Mouse (Mus musculus) testis, postnatal 14 days (tissue): ENCODE results near the gene L3mbtl1.

Experiments used
- DNase-seq: peaks from one replicate; pipeline ENCODE4 v3.0.0; 2021; ENCODE audit warnings: low spot score

Gene L3mbtl1

DNA sequence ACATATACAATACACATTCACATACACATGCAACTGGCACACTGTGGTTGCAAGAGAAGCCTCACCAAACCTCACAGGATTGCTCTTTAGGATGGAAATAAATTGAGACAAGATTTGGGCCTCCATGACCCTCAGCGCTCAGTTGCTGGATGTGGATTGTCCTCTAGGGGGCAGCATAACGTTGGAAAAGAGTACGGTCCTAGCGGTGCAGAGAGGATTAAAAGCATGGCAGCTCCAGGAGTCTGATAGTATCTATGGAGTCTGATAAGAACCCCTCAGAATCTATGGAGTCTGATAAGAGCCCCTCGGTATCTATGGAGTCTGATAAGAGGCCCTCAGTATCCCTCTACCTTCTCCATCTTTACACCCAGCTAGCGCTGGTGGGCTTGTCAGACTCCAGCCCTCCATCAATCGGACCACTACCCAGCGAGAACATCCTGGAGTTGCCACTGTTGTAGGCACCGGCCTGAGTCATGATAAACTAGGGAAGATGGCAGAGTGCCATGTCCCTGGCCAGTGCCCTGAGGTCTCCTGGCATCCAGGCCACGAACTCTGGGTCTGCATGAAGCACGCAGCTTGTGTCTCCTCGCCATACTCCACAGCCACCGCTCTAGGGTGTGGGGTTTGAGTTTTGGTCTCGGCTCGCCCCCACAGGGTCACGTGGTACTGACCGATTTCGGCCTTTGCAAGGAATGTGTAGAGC lies 55.4 kb downstream of the L3mbtl1 start:
- peak; percentile 69 for DNase-seq

DNA sequence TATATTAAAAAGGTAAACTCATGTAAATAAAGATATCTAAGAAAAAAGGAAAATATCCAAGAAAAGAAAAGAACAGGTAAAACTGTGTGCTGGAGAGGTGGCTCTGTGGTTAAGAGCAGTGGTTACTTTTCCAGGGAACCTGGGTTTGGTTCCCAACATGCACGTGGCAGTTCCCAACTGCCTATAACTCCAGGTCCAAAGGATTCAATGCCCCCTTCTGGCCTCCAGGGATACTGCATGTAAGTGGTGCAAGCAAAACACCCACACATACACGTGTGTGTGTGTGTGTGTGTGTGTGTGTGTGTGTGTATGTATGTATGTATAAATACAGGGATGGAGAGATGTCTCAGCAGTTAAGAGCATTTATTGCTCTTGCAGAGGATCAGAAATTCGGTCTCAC lies 56.5 kb downstream of the L3mbtl1 start:
- DNase-seq, result no peak

DNA sequence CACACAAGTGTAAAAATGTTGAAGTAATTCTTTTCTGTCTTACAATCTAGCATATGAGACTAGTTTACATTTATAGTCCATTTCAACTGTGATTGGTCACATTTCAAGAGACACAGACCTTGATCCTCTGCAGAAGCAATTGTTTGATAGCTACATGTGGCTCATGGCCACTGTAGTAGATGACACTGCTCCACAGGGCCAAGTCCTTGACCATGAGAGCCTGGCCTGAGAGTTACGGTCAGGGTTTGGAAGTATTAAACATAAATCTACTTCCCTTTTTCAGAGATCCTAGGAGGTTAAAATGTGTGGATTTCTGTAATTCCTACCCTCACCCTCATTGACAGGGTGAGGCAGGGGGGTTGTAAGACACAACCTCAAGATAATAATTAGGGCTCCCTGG lies 57.8 kb downstream of the L3mbtl1 start:
- no peak for DNase-seq

DNA sequence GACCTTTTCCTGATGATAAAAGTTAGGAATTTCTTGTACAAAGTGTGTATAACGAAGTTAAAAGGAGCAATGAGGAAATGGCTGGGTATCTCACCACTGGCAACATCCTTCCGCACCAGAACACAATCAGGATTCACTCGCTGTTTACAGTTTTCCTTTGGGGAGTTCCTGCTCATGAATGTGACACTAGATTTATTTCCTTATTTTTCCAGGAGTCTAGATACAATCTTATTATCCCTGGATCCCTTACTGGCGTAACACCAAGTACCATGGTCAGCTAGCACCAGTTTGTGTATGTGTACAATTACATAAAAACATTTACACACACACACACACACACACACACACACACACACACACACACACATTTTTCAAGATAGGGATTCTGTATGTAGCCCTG lies 64.0 kb downstream of the L3mbtl1 start:
- DNase-seq, result no peak

DNA sequence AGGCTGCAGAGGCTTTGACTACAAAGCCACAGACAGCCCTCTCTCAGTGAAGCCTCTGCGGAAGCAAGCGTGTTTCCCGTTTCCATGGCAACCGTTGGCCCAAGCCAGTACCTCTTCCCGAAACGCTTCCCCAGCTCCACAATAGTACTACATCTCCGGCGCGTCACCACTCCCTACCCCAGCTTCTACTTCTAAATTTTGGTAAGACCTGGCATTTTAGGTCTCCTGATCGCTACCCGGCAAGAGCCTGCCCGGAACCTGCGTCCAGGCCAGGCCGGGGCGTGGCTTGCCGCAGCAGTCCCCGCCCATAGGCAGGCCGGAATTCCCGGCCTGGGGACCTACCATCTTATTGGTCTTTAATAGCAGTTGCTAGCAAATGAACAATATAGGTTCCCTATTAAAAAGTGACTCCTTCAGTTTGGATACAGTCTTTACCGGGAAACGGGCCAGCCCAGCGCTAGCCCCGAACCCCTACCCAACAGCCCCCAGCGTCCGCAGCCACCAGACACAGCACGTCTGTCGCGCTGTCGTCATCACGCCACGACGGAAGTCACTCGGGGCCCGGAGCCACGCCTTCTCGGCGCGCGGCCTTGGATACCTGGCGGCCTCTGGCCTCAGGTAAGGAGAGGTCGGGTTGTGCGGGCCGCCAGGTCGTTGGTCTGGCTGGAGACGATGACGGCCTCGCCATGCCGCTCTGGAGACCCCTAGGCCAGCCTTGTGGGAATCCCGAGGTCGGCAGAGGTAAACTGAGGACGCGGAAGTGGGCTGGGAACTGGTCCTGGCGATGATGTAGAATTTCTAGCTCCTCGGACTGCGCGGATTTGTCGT lies 73.9 kb downstream of the L3mbtl1 start, which contains the start of gene Ift52:
Gene Ift52, plus strand, starts transcription at position 439 of the 828 bp plus-strand sequence.
- DNase-seq, result peak; percentile 93
